Mouse (Mus musculus) cerebellum, adult 18-20 months (tissue): Measurements from ENCODE around the gene Tspan2.

Experiments
- DNase-seq, 2 experiments: peaks; one replicate each; pipeline ENCODE4 v3.0.0; 2021

Tspan2 gene

GRCm38 (mm10) chr3:102782618-102783017 lies 48.3 kb downstream of the Tspan2 start, which contains the start of gene Tshb:
Gene Tshb (minus strand): TSS chr3:102782718.
- no peak for DNase-seq

DNA sequence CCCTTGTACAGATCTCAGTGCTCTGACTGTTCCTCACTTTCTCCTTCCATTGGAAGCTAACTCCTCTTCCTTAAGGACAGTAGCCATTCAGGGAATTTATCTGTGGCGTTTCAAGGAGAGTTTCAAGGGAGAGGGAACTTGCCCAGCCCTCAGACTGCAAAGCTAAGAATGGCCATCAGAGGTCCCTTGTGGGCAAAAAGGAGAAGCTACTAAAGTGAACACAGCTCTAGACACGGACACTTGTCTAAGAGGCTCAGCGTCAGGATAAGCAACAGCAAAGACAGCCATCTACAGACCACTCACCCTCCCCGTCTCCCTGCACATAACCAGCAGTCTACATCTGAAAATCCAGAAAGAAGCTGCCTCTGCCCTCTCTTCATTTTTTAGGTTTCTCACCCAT lies 53.0 kb downstream of the Tspan2 start:
- DNase-seq, result no peak

DNA sequence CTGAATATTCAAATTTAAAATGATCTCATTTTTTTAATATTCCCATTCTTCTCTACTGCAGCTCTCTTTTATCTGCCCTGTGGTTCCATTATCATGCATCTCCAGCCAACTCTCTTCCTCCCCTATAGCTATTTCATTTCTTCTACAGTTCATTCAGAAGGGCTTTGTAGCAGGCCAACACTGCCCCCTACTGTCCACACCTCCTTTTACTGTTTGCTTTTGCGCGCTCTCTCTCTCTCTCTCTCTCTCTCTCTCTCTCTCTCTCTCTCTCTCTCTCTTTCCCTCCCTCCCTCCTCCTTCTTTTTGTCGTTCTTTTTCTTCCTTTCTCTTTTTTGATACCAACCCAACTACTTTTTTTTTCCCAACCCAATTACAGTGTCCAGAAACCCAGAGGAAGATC lies 69.6 kb downstream of the Tspan2 start:
- DNase-seq, result peak; percentile 78 to 81

- no peak for DNase-seq
Observed at GRCm38 (mm10) chr3:102842386-102842785, 108.1 kb downstream of the Tspan2 start.

GRCm38 (mm10) chr3:102848661-102849060 lies 114.3 kb downstream of the Tspan2 start:
- no peak for DNase-seq
